Mouse (Mus musculus): ENCODE data around the gene Znrf1. TPM values are rescaled to one million over a fixed set of nuclear protein-coding genes. Genes with fewer than 3 reads are reported as not detected.
A peak's percentile ranks its signal among the peaks of the same experiment; 100 is the strongest.

Gene Znrf1
- polyA plus RNA-seq, 1 experiment from 2014 or later = 99.8 TPM

- Histone ChIP-seq H3K4me2 (replicated peaks) (no peak overlapping the region), H3K36me3 (no peaks in the 10 kb centered on the region), H3K9me3 (no peaks in the 10 kb centered on the region), H3K4me3 (no peak overlapping the region), H3K9ac (replicated peaks) (no peak overlapping the region), H3K27me3 (no peaks in the 10 kb centered on the region), H3K4me1 (peaks cover 3% of the 10 kb centered on the region), H3K27ac (replicated peaks) (no peak overlapping the region)
- ATAC-seq (replicated peaks) = no peak
- WGBS = 73% methylated on average over 8 of the region's 8 CpGs
Measured at GRCm38 (mm10) chr8:111513446-111513845, 22.5 kb upstream of the Znrf1 start.

DNA sequence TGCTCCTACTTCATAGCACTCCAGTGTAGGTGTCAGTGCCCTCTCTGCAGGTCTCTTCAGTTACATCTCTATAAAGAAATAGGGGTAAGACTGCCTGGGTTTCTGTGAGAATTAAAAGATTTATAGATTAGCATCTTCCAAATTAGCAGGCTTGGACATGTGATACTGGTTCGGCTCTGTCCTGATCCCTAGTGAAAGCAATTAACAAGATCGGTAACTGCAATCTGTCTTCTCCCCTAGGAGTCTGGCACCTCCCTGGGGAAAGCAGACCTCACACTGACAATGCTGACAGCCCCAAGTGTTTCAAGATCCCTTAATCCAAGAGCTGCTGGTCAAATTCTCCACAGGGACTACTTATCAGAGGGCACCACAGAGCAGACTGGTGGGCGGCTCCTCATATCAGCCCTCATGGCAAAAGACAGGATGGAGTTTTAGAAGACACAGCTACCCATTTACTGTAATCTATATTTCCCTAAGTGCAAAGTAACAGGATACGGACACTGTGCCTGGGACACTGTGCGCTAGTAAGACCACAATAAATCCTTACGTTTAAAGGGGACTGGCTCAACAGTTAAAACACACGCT, 19.4 kb upstream of the Znrf1 start:
- ATAC-seq (replicated peaks) = no peak
- H3K4me3 ChIP-seq = no peak overlapping the region
- no peaks in the 10 kb centered on the region for H3K9me3 ChIP-seq
- WGBS = 79% methylated on average over 7 of the region's 7 CpGs
- H3K4me1 ChIP-seq = peaks cover 13% of the 10 kb centered on the region
- no peak overlapping the region for H3K4me2 ChIP-seq (replicated peaks)
- no peaks in the 10 kb centered on the region for H3K27me3 ChIP-seq
- no peaks in the 10 kb centered on the region for H3K36me3 ChIP-seq
- H3K27ac ChIP-seq (replicated peaks) = no peak overlapping the region
- no peak overlapping the region for H3K9ac ChIP-seq (replicated peaks)

GRCm38 (mm10) chr8:111517466-111517865, 18.4 kb upstream of the Znrf1 start:
- 88% methylated on average over 2 of the region's 2 CpGs for WGBS
- ATAC-seq (replicated peaks) = no peak
- no peak overlapping the region for H3K4me3 ChIP-seq
- no peak overlapping the region for H3K4me2 ChIP-seq (replicated peaks)
- H3K9me3 ChIP-seq = no peaks in the 10 kb centered on the region
- no peaks in the 10 kb centered on the region for H3K36me3 ChIP-seq
- H3K27me3 ChIP-seq = no peaks in the 10 kb centered on the region
- no peak overlapping the region for H3K27ac ChIP-seq (replicated peaks)
- no peak overlapping the region for H3K9ac ChIP-seq (replicated peaks)
- peaks cover 16% of the 10 kb centered on the region for H3K4me1 ChIP-seq

DNA sequence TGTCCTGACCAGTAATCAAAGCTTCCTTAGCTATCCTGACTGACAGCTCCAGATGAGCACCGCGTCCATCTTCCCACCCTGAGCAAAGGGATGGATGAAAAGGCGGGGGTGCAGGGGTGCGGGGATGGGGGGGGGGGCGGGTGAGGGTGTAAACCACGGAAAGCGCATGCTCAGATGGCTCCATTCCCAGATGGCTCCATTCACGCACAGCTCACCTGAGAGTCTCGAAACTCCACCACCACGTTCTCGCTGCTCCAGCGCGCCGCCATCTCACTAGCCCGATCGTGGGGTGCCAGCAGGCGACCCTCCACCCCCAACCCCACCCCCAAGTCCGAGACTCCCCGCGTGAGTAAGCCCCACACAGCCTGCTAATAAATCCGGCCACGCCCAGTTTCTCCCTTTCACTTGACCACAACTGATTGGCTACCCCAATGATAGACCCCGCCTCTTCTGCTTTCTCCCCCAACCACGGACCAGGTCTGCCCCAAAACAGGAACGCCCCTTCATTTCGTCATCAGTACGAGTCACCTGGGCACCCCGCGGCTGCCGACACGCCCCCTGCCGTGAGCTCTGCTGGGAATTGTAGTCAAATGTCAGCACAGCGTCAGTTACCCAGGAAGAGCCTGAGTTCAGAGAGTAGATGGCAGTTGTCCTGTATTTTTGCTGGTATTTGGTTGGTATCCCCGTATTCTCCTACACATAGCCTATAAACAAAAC, 14.0 kb upstream of the Znrf1 start, which contains the start of gene Wdr59:
Gene Wdr59, minus strand, starts transcription at position 380 of the 717 bp plus-strand sequence.
- Histone ChIP-seq H3K4me1 (peaks cover 13% of the 10 kb centered on the region), H3K27me3 (no peaks in the 10 kb centered on the region), H3K4me3 (peak within 1 kb of the TSS; percentile 59), H3K9ac (replicated peaks) (peak within 1 kb of the TSS; percentile 50), H3K9me3 (no peaks in the 10 kb centered on the region), H3K4me2 (replicated peaks) (peak within 1 kb of the TSS; percentile 60), H3K36me3 (no peaks in the 10 kb centered on the region), H3K27ac (replicated peaks) (peak within 1 kb of the TSS; percentile 68; the same call in 1 of the 2 replicates)
- under 1% methylated on average over 34 of the region's 34 CpGs for WGBS
- peak; percentile 99 for ATAC-seq (replicated peaks)

- no peaks in the 10 kb centered on the region for H3K9me3 ChIP-seq
- H3K27me3 ChIP-seq = no peaks in the 10 kb centered on the region
- no peaks in the 10 kb centered on the region for H3K36me3 ChIP-seq
- WGBS = 85% methylated on average over 6 of the region's 6 CpGs
- H3K4me2 ChIP-seq (replicated peaks) = no peak overlapping the region
- no peak overlapping the region for H3K27ac ChIP-seq (replicated peaks)
- ATAC-seq (replicated peaks) = no peak
- no peak overlapping the region for H3K4me3 ChIP-seq
- H3K9ac ChIP-seq (replicated peaks) = no peak overlapping the region
- peaks cover 3% of the 10 kb centered on the region; the same call in 1 of the 2 replicates for H3K4me1 ChIP-seq
Measured at GRCm38 (mm10) chr8:111526403-111527024, 9.4 kb upstream of the Znrf1 start.

- peaks cover 3% of the 10 kb centered on the region; the same call in 1 of the 2 replicates for H3K4me1 ChIP-seq
- H3K4me2 ChIP-seq (replicated peaks) = no peak overlapping the region
- H3K36me3 ChIP-seq = no peaks in the 10 kb centered on the region
- no peaks in the 10 kb centered on the region for H3K27me3 ChIP-seq
- H3K27ac ChIP-seq (replicated peaks) = no peak overlapping the region
- H3K9me3 ChIP-seq = no peaks in the 10 kb centered on the region
- no peak overlapping the region for H3K4me3 ChIP-seq
- 80% methylated on average over 8 of the region's 8 CpGs for WGBS
- ATAC-seq (replicated peaks) = no peak
- no peak overlapping the region for H3K9ac ChIP-seq (replicated peaks)
Measured at GRCm38 (mm10) chr8:111527149-111527548, 8.7 kb upstream of the Znrf1 start.

DNA sequence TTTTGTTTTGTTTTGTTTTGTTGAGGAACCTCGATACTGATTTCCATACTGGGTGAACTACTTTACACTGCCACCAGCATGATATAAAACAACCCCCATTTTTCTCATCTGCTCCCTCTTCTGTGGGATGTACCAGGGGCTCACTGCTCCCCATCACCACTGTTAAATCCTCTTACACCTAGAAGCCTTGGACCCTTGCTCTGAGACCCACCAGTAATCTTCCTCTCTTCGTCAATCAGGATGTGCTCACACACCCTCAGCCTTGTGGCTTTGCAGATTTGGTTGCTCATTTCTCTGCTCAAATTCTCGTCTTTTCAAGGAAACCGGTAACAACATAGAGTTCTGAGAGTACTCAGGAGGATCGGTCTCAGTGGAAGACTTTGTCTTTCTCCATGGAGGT, 7.8 kb upstream of the Znrf1 start:
- no peak for ATAC-seq (replicated peaks)

DNA sequence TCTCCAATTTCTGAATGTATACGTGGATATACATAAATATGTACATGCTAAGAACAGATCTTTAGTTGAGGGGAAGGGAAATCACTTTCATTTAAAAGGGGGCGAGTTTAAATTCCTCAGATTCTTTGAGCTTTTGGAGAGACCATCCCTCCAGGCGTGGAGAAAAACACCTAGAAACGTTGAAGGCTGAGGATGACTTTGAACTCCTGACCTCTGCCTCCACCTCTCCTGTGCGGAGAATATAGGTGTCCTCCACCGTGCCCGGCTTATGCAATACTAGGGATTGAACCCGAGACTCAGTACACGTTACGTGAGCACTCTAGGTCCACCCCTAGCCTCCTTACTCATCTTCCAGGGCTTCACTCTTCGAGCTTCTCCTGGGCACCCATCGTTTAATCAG, 4.7 kb upstream of the Znrf1 start:
- no peaks in the 10 kb centered on the region for H3K36me3 ChIP-seq
- 76% methylated on average over 12 of the region's 12 CpGs for WGBS
- H3K27ac ChIP-seq (replicated peaks) = no peak overlapping the region
- H3K4me1 ChIP-seq = no peaks in the 10 kb centered on the region
- ATAC-seq (replicated peaks) = no peak
- H3K9ac ChIP-seq (replicated peaks) = no peak overlapping the region
- no peaks in the 10 kb centered on the region for H3K27me3 ChIP-seq
- no peak overlapping the region for H3K4me2 ChIP-seq (replicated peaks)
- H3K9me3 ChIP-seq = no peaks in the 10 kb centered on the region
- no peak overlapping the region for H3K4me3 ChIP-seq

More for the DNA sequence above, 7.8 kb upstream of the Znrf1 start:
- Histone ChIP-seq H3K36me3 (no peaks in the 10 kb centered on the region), H3K4me3 (no peak overlapping the region), H3K27ac (replicated peaks) (no peak overlapping the region), H3K9me3 (no peaks in the 10 kb centered on the region), H3K27me3 (no peaks in the 10 kb centered on the region), H3K9ac (replicated peaks) (no peak overlapping the region), H3K4me2 (replicated peaks) (no peak overlapping the region), H3K4me1 (no peaks in the 10 kb centered on the region)
- WGBS = 73% methylated on average over 5 of the region's 5 CpGs

GRCm38 (mm10) chr8:111531621-111532020, 4.3 kb upstream of the Znrf1 start:
- H3K9me3 ChIP-seq = no peaks in the 10 kb centered on the region
- no peaks in the 10 kb centered on the region for H3K27me3 ChIP-seq
- H3K4me3 ChIP-seq = no peak overlapping the region
- H3K27ac ChIP-seq (replicated peaks) = no peak overlapping the region
- H3K9ac ChIP-seq (replicated peaks) = no peak overlapping the region
- no peaks in the 10 kb centered on the region for H3K36me3 ChIP-seq
- 86% methylated on average over 17 of the region's 17 CpGs for WGBS
- no peak overlapping the region for H3K4me2 ChIP-seq (replicated peaks)
- ATAC-seq (replicated peaks) = no peak
- no peaks in the 10 kb centered on the region for H3K4me1 ChIP-seq

- WGBS = 59% methylated on average over 4 of the region's 4 CpGs
- Histone ChIP-seq H3K9ac (replicated peaks) (no peak overlapping the region), H3K27ac (replicated peaks) (no peak overlapping the region), H3K27me3 (no peaks in the 10 kb centered on the region), H3K9me3 (no peaks in the 10 kb centered on the region), H3K36me3 (no peaks in the 10 kb centered on the region), H3K4me3 (no peak overlapping the region), H3K4me1 (peaks cover 9% of the 10 kb centered on the region), H3K4me2 (replicated peaks) (no peak overlapping the region)
- no peak for ATAC-seq (replicated peaks)
Measured at GRCm38 (mm10) chr8:111533503-111533902, 2.4 kb upstream of the Znrf1 start.

- H3K36me3 ChIP-seq = no peaks in the 10 kb centered on the region
- peak overlapping the region; percentile 95 for H3K4me2 ChIP-seq (replicated peaks)
- peaks cover 28% of the 10 kb centered on the region for H3K4me1 ChIP-seq
- WGBS = 30% methylated on average over 5 of the region's 5 CpGs
- no peaks in the 10 kb centered on the region for H3K9me3 ChIP-seq
- H3K27me3 ChIP-seq = no peaks in the 10 kb centered on the region
- ATAC-seq (replicated peaks) = no peak
- peak overlapping the region; percentile 100 for H3K4me3 ChIP-seq
- H3K9ac ChIP-seq (replicated peaks) = no peak overlapping the region
- H3K27ac ChIP-seq (replicated peaks) = peak overlapping the region; percentile 99; the same call in 1 of the 2 replicates
Measured at GRCm38 (mm10) chr8:111535491-111535890, 406 bp upstream of the Znrf1 start.

DNA sequence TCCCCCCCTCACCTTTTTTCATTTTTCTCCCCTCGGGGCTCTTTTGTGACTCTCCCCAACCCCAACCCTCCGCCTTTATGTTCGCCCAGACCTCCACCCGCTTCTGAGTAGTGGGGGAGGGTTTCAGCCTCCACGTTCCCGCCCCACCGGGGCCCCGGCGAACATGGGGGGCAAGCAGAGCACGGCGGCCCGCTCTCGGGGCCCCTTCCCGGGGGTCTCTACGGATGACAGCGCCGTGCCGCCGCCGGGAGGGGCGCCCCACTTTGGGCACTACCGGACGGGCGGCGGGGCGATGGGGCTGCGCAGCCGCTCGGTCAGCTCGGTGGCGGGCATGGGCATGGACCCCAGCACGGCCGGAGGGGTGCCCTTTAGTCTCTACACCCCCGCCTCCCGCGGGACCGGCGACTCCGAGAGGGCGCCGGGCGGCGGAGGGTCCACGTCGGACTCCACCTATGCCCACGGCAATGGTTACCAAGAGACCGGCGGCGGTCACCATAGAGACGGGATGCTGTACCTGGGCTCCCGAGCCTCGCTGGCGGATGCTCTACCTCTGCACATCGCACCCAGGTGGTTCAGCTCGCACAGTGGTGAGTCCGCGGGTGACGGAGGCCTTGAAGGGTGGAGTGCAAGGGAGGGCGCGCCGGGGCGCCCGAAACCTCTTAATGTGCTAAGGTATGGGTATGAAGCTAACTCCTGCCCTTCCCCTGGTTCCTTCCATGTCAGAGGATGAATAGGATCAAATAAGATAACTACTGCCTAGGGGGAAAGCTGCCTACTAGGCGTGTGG, 1.3 kb downstream of the Znrf1 start:
- Histone ChIP-seq H3K4me1 (peaks cover 44% of the 10 kb centered on the region), H3K36me3 (no peaks in the 10 kb centered on the region), H3K27ac (replicated peaks) (peak overlapping the region; percentile 99), H3K27me3 (no peaks in the 10 kb centered on the region), H3K9ac (replicated peaks) (peak overlapping the region; percentile 98), H3K4me2 (replicated peaks) (peak overlapping the region; percentile 95), H3K9me3 (no peaks in the 10 kb centered on the region), H3K4me3 (peak overlapping the region; percentile 100)
- under 1% methylated on average over 64 of the region's 64 CpGs for WGBS
- peak; percentile 54 for ATAC-seq (replicated peaks)

All from forebrain, embryonic 15.5 days (tissue).